ENCODE assay signal across 12 mouse cellular contexts in the genomic region with DNA sequence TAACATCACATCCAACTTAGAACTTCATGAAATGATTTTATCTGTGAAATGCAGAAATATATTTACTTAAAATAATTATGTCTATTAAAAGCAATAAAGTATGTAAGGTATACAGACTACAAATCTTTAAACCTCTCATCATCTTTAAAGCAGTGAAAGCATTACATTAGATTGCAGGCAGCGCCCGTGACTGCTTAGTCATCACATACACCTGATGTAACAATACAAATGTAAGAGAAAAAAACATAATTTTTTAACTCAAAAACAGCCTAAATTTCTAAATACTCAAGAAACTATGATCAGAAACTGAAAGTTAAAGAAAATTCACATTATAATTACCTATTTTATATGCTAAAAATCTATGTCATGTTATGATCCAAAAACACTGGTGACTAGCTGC. TPM values are rescaled to one million over a fixed set of nuclear protein-coding genes. Genes with fewer than 3 reads are reported as not detected.
DNase-seq lines count a peak whose midpoint lies in the region; ATAC-seq lines count a peak whose summit lies in the region.
"Had no signal": no experiment of that assay in that cellular context is flagged by ENCODE, and none has a peak within 500 bp of the region (broad histone marks: within the 10 kb centered on the region; RNA-seq: fewer than 3 reads in every experiment).

No protein-coding gene starts in this region.

- no peaks in the 10 kb centered on the region for H3K27me3 ChIP-seq in heart, embryonic 13.5 days (replicated peaks)
- H3K27me3 ChIP-seq in megakaryocyte, embryonic 14.5 days (replicated peaks): no peaks in the 10 kb centered on the region
- no peaks in the 10 kb centered on the region for H3K27me3 ChIP-seq in hindbrain, embryonic 16.5 days (replicated peaks; ENCODE audit: control insufficient read depth, insufficient read depth, low read length)
- H3K27me3 ChIP-seq in neural tube, embryonic 14.5 days (ENCODE audit: control insufficient read depth, insufficient read depth, low read length): no peaks in the 10 kb centered on the region
- H3K27me3 ChIP-seq: liver, embryonic 12.5 days had no signal

- no peak overlapping the region for H3K27ac ChIP-seq in heart, embryonic 13.5 days (replicated peaks)
- H3K27ac ChIP-seq in hindbrain, embryonic 16.5 days (ENCODE audit: low read depth, low read length): no peak overlapping the region
- no peak overlapping the region for H3K27ac ChIP-seq in neural tube, embryonic 14.5 days (ENCODE audit: low read depth, low read length)

- H3K9me3 ChIP-seq in heart, embryonic 13.5 days: no peaks in the 10 kb centered on the region
- no peaks in the 10 kb centered on the region for H3K9me3 ChIP-seq in megakaryocyte, embryonic 14.5 days
- no peaks in the 10 kb centered on the region for H3K9me3 ChIP-seq in hindbrain, embryonic 16.5 days (ENCODE audit: control insufficient read depth, low read length)
- no peaks in the 10 kb centered on the region for H3K9me3 ChIP-seq in neural tube, embryonic 14.5 days (ENCODE audit: control insufficient read depth, low read length)
- H3K9me3 ChIP-seq: liver, embryonic 12.5 days had no signal

- peaks cover 40% of the 10 kb centered on the region for H3K36me3 ChIP-seq in heart, embryonic 13.5 days
- H3K36me3 ChIP-seq in megakaryocyte, embryonic 14.5 days (replicated peaks; ENCODE audit: low read length): peaks cover 67% of the 10 kb centered on the region
- H3K36me3 ChIP-seq in hindbrain, embryonic 16.5 days (ENCODE audit: control insufficient read depth, insufficient read depth, low read length): peaks cover 9% of the 10 kb centered on the region
- peaks cover 11% of the 10 kb centered on the region for H3K36me3 ChIP-seq in neural tube, embryonic 14.5 days (ENCODE audit: control insufficient read depth, insufficient read depth, low read length)

- H3K9ac ChIP-seq in heart, embryonic 13.5 days: no peak overlapping the region
- no peak overlapping the region for H3K9ac ChIP-seq in hindbrain, embryonic 16.5 days (ENCODE audit: low read depth, low read length)
- H3K9ac ChIP-seq in neural tube, embryonic 14.5 days (replicated peaks; ENCODE audit: low read depth, low read length): no peak overlapping the region

- whole genome bisulfite sequencing in heart, embryonic 13.5 days: 52% methylated on average over 2 of the region's 2 CpGs
- 44% methylated on average over 2 of the region's 2 CpGs for WGBS in hindbrain, embryonic 16.5 days
- WGBS in neural tube, embryonic 14.5 days: 48% methylated on average over 2 of the region's 2 CpGs

- peak overlapping the region; percentile 32 for H3K4me3 ChIP-seq in heart, embryonic 13.5 days
- peak overlapping the region; percentile 99 for H3K4me3 ChIP-seq in megakaryocyte, embryonic 14.5 days (replicated peaks)
- H3K4me3 ChIP-seq in hindbrain, embryonic 16.5 days (ENCODE audit: low read length): no peak overlapping the region
- no peak overlapping the region for H3K4me3 ChIP-seq in neural tube, embryonic 14.5 days (ENCODE audit: low read depth, low read length)
- H3K4me3 ChIP-seq: liver, embryonic 12.5 days had no signal

- H3K4me1 ChIP-seq in heart, embryonic 13.5 days: peaks cover 25% of the 10 kb centered on the region
- peaks cover 32% of the 10 kb centered on the region for H3K4me1 ChIP-seq in megakaryocyte, embryonic 14.5 days
- H3K4me1 ChIP-seq in hindbrain, embryonic 16.5 days (ENCODE audit: control insufficient read depth, insufficient read depth, low read depth, low read length): peaks cover 12% of the 10 kb centered on the region
- H3K4me1 ChIP-seq in neural tube, embryonic 14.5 days (ENCODE audit: control insufficient read depth, insufficient read depth, low read length): peaks cover 9% of the 10 kb centered on the region

- intact Hi-C loops in heart, postnatal 10 days (cut with DNase I): no loop called here

- no peak for ATAC-seq in heart, embryonic 13.5 days (ENCODE audit: extremely low read depth, insufficient number of reproducible peaks, low FRiP score, low TSS enrichment)
- ATAC-seq in megakaryocyte, adult 5-6 weeks (ENCODE audit: poor library complexity, severe bottlenecking): no peak
- ATAC-seq in hindbrain, embryonic 16.5 days: no peak
- ATAC-seq in neural tube, embryonic 14.5 days (ENCODE audit: low read depth): no peak

- H3K4me2 ChIP-seq in heart, embryonic 13.5 days: peak overlapping the region; percentile 61
- H3K4me2 ChIP-seq in hindbrain, embryonic 16.5 days (ENCODE audit: low read length): peak overlapping the region; percentile 39; the same call in 1 of the 2 replicates
- H3K4me2 ChIP-seq in neural tube, embryonic 14.5 days (ENCODE audit: low read depth, low read length): peak overlapping the region; percentile 46

- DNase-seq in heart, postnatal 10 days: no peak
- no peak for DNase-seq in kidney, postnatal 36 days
- no peak for DNase-seq in layer of hippocampus, adult 18-20 months (ENCODE audit: low spot score in 2 of 2)
- DNase-seq: kidney, postnatal 10 days; right cerebral cortex, postnatal 25 days; thymus, postnatal 25 days had no signal

RNA-seq across cellular contexts. Expression of a gene that starts 11.5 kb away (rescaled TPM):
- polyA plus RNA-seq in heart, embryonic 13.5 days (2015; fragmentation: Nextera tagmentation; extraction: Ambion mirVana): 31.3 and 34.1 TPM in 2 replicates
- total RNA-seq in heart, postnatal 10 days (2021): 10 to 100 TPM; 62.3 to 63.3 TPM
- polyA plus RNA-seq in megakaryocyte, embryonic 14.5 days (2012; ENCODE audit: insufficient read depth, low replicate concordance): 3.1 and 38.7 TPM in 2 replicates
- total RNA-seq in megakaryocyte, adult 5-6 weeks (2015): 51.4 and 54.4 TPM in 2 replicates
- total RNA-seq in megakaryocyte, adult 5-6 weeks (2017): 88.6 and 119 TPM in 2 replicates
- polyA plus RNA-seq in hindbrain, embryonic 16.5 days (2015; fragmentation: Nextera tagmentation; extraction: Ambion mirVana): 34.0 and 35.3 TPM in 2 replicates
- 41.8 and 45.5 TPM in 2 replicates for polyA plus RNA-seq in neural tube, embryonic 14.5 days (2014; fragmentation: Nextera tagmentation; extraction: Ambion mirVana)
- 10 to 100 TPM; 50.7 to 55.7 TPM for total RNA-seq in layer of hippocampus, adult 18-20 months (2021)

Comparison
In these comparisons a context has a peak if more than half of its experiments do, and no peak if none do; other contexts are left out.
1. H3K4me3 ChIP-seq: peak in heart, embryonic 13.5 days (single experiment) and megakaryocyte, embryonic 14.5 days (single experiment); none in hindbrain, embryonic 16.5 days (single experiment) and neural tube, embryonic 14.5 days (single experiment).
2. Peak in every context shown above with its lines, with median percentiles within 50 percentile points of each other: H3K4me2 ChIP-seq.